Mouse (Mus musculus) kidney, adult 18-20 months (tissue): ENCODE measurements around the gene Il4.
A peak's percentile ranks its signal among the peaks of the same experiment; 100 is the strongest.
"Not testable (repeated sequence)": the region's sequence is repeated elsewhere in the genome, so short reads cannot be mapped to it uniquely, and the experiment has no call there.

Experiments used
- DNase-seq: peaks from one replicate; pipeline ENCODE4 v3.0.0; 2021

The Il4 gene

DNA sequence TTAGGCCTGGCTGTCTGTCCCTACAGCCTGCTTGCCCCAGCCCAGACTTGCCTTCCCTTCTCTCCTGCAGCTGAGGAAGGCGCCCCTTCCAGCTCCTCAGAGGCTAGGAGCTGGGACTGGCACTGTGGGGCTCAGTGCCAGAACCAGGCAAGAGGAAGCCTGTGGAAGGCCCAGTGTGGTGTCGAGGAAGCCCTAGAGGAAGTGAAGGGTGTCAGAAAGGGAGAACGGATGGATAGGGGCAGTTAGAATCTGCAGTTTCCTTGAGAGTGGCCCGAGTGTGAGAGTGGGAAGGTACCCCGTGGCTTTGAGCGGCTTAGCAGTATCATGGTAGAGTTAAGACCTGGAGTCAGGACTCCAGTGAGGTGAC lies 4.0 kb upstream of the Il4 start:
- no peak for DNase-seq

DNA sequence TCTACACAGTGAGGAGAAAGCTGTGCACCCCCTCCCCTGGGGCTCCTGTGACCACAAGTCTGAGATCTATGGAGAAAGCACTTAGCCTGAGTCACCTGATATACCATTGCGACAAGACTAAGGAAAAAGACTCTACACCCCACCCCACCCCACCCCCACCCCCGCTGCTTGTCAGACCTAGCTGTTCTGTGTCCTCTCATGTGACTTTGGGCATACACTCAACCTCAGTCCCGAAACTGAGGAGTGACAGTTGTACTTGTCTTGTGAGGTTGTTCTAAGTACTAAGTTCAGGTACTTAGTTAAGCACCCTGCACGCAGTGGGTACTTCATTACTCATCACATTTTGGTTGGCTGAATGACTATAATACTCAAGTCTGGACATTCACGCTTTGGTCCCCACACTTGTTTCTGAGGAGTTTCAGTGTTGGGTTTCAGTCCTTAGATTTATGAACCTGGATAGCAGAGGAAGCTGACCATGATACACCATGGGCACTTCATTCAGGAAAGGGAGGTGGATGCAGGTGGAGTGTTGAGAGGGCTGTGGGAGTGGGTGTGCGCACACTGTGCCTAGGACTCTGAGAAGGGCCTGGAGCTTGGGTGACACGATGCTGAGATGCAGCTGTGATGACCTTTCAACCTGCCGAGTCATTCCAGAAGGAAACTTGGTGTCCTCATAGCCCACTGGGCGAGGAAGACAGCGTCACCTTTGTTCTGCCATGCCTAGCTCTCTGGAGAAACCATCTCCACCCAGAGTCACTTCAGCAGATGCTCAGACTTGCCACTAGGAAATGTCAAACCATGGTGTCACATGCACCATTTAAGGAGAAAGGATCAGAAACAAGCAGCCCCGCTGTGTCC lies 3.3 kb upstream of the Il4 start:
- no peak for DNase-seq

DNA sequence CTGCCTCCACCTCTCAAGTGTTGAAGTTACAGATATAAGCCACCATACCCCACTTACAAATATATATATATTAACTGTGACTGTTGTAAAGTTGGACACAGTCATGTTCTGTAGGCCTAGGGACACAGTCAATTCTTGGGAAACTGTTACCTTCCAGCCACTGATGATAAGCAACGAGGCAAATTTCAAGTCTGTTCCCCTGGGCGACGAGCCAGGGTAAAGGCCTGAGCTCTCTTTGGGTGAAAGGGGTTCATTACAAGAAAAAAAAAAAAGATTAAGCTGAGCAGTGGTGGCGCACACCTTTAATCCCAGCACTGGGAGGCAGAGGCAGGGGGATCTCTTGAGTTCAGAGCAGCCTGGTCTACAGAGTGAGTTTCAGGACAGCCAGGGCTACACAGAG lies 1.6 kb upstream of the Il4 start:
- DNase-seq: no peak

DNA sequence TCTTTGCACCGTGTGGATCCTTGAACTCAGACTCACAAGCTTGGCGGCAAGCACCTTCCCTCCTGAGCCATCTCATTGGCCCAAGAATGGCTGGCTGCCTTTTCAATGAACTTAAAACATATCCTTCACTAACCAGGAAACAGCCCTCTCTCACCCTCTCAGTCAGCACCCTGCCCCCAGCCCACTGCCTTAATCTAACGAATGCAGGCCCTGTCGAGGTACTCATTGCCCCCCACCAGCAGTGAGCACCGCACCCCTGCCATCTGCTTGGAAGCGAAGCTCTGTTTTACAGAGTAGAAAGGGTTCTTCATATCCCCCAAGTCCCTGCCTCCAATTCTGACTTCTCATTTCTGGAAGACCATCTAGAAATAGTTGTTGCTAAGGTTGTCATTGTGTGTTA lies 959 bp upstream of the Il4 start:
- DNase-seq: no peak

DNA sequence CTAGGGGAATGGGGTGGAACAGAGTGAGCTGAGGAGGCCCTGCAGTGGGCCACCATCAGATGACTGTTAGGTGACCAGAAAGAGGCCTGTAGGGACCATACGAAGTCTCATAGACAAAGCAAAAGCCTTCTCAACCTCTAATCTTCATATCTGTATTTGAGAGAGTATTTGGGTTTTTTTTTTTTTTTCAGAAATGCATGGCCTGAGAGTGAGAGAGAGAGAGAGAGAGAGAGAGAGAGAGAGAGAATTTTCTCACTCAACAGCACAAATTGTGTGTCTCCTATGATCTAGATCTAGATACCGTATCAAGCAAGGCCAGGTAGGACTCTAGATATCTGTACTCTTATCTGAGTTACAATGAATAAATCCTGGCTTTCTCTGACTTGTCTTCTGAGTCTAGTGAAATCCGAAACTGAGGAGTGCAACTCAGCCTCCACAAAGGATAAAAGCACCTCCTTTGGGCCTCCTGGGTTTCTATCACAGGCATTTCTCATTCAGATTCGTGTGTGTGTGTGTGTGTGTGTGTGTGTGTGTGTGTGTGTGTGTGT lies 833 bp downstream of the Il4 start:
- no peak for DNase-seq

DNA sequence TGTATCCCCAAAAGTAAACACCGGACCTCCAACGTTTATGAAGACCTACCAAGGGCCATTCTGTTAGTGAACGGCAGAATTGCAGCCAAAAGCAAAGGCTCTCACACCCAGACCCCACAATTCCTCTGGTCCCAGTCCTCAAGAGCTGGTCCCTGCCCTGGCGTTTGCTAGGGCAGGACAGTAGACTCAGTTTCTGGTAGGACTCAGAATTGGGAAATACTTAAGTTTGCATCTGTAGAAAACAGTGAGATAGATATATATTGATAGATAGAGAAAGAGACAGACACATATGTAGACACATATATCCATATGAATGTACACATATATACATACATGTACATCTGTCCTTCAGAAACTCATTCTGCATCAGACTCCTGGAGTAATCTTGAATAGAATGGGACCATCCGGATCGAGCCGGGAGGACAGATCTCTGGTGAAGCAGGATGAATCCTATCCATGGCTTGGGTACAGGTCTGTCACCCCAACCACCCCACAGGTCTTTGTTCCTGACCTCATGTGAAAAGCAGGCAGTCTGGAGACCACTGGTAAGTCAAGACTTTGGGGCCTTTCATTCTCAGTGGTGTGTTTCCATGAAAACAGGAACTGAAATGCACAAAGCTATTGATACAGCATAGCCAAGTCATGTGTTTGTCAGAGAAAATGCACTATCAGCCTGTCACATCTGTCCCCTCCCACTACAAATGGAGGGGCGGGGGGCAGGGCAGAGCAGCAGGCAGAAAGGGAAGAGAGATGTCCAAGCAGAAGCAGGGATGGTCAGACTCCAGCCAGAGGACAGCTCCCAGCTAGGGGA lies 1.5 kb downstream of the Il4 start:
- no peak for DNase-seq

DNA sequence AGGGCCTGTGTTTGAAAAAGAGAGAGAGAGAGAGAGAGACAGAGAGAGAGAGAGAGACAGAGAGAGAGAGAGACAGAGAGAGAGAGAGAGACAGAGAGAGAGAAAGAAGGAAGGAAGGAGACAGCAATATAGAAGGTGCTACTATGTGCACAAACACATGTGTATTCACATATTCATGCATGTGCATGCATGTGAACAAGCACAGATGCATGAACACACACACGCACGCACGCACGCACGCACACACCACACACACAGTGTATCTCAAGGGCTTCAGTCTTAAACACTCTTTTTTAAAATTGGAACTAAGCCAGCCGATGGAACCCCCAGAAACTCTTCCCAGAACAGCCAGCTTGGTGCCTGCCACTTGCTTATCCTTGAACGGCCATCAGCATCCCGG lies 2.9 kb downstream of the Il4 start:
- no peak for DNase-seq

DNA sequence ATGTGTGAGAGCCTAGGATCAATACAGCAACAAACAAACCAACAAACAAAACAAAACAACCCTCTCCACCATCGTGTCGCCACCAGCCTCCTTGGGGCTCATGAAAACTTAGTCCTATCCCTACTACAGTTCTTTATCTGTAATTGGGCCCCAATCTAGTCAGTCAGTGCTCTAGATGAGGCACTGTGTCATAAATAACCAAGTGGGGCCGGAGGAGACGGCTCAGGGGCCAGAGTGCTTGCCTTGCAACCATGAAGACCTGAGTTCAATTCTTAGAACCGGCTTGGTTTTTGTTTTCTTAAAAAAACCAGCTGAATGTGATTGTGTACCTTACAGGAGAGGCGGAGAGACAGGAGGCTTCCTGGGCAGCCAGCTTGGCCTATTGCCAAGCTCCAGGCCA lies 3.3 kb downstream of the Il4 start:
- DNase-seq: no peak

DNA sequence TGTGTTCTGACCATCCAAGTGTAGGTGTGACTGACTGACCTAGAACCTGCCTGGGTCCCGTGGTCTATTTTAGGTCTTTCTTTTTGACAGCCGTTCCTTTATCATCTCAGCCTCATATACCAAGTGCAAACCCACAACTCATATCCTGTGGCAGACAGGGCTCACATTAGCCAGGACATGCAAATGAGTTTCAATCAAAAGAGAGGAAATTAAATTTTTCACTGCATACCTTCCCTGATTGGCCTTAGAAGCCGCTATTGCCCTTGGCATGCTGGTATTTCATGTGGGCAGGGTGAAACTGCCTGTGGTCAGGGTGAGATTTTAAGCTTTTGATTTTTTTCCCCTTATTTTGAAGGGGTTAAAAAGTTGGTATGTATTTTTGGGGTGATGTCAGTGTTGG lies 8.8 kb downstream of the Il4 start:
- no peak for DNase-seq

DNA sequence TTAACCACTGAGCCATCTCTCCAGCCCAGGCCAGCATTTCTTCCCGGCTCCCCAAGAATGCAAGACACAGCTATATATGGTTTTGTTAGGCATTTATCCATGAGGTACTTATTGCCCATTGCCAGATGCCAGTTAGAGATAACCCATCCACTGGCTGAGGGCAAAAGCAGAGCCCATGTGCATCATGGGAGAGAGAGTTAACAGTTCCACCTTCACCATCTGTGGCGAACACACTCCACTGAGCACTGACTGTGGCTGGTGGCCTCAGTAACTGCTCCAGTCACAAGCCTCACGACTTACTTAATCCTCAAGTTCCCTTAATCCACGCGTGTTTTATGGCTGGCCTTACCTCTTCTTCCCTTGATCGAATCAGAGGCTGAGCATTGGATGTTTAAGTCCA lies 9.2 kb downstream of the Il4 start:
- DNase-seq: no peak

DNA sequence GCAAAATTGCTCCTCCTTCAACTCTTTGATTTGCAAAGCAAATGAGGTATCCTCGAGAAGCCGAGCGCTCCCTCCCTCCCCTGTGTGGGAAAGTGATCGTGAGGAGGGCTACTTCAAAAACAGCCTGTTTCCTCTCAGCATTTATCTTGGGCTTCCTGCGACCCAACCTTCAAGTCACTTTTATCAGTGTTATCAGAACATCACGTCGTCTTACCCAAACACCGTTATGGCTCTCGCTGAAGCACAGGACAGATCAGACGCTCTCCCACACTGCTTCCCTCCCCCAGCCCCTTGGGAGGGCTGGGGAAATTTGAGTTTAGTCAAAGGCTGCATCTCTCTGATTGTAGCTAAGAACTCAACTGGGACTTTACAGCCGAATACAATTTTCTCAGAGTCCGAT lies 12.9 kb downstream of the Il4 start:
- DNase-seq: no peak

DNA sequence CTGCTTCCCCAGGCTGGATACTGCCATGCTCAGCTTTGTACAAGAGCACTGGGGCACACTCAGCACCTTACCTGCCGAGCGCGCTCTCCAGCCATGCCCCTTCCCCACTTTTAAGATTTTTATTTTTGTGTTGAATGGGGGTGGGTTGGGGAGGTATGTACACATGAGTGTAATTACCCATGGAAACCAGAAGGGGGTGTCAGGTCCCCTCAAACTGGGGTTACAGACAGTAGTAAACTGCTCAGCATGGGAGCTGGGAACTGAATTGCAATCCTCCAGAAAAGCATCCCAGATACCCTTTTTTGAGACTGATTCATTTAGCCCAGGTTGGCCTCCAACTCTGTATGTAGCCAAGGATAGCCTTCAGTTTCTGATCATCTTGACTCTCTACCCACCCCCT lies 13.5 kb downstream of the Il4 start:
- DNase-seq: no peak

DNA sequence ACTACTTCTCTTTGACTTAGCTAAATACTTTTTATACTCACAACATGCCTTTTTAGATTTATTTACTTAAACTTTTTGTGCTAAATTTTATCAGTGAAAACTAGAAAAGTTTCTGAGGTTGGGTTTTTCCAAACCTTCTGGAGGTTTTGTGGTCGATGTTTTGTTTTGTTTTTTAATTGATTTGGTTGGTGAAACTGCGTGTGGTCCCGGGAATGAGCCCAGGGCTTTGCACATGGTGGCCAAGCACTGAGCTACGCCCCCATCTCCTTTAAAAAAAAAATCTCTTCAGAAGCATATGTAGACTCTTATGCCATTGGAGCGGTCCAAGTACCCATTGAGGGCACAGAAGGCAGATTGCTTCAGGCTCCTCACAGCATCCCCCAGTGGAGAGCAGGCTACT lies 27.4 kb downstream of the Il4 start:
- DNase-seq: no peak

DNA sequence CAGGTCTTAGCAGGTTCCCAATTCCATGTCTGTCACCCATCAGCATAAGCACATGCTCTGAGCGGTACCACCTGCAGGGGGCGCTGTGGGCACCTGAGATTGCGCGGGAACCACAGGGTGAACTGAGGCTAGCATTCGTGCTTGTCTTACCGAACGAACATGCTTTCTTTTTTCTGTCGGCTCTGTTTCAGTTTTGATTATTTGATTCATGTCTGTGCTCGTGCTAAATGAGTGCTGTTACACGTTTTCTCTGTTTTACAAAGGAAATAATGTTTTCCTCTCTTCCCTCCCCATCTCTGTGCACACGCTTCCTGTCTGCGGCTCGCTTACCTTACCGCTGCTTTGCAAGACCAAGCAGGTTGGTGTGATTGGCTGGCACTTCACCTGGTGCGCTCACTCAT lies 28.1 kb downstream of the Il4 start:
- DNase-seq: peak; percentile 12

DNA sequence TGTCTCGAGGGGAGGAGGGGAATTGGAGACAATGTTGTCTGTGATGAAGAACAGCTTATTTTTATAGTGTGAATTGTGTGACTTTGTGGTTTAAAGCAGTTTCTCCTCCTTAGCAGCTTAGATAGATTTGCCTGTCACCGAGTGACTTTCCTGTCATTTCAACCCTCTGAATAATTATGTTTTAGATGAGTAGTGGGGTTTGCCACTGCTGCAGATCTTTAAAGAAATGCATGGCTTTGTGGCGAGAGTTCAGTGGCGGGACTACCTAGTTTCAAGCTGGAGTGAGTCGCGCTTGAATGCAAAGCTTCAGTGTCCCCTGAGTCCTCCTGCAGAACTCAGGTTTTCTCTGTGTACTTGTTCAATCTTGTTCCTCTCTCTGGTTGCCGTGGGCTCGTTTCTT lies 30.2 kb downstream of the Il4 start:
- no peak for DNase-seq

DNA sequence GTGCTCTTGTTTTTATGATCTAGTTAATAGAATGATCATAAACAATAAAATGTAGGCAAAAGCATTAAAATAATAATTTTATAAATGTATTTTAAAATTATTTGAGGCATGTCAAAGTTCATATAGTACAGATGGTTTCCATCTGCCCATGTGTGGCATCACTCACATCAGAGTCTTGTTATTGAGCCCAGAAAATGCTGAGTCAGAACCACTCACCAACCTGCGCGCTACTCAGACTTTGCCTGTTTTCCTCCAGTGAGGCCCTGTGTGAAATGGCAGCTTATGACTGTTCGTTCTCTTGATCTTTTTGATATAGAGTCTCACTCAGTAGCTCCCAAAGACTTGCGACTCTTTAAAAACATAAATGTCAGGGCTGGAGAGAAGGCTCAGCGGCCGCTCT lies 33.0 kb downstream of the Il4 start:
- no peak for DNase-seq

DNA sequence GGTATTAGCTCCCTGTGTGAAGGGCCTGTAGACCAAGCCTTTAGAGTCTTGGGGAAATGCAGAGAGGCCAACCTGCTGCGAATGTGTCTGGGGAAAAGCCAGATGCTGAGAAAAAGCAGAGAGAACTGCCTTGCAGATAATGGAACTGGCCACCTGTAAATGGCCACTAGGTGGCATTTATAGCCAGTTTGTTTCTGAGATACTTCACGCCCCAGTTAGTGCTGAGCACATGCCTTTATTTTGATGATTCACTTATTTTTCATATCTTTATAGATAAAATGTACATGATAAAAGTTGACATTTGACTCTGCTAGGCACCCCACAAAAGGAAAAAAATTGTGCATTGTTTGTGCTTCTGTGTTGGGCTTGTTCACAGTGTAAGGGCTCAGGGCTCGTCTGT lies 33.6 kb downstream of the Il4 start:
- no peak for DNase-seq

DNA sequence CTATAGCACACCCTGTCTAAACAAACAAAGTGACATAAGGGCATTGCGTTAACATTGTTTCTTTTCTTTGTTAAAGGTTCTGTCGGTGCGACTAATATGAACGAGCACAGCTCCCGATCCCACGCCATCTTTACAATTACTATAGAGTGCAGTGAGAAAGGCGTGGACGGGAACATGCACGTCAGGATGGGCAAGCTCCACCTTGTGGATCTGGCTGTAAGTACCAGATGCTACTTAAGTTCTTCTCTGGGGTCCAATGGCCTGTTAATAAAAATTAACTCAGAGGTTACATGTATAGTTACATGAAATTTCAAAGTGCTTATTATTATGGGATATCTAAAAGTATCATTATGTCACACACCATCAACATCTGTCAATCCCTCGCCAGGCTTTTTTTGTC lies 35.3 kb downstream of the Il4 start:
- DNase-seq: no peak

DNA sequence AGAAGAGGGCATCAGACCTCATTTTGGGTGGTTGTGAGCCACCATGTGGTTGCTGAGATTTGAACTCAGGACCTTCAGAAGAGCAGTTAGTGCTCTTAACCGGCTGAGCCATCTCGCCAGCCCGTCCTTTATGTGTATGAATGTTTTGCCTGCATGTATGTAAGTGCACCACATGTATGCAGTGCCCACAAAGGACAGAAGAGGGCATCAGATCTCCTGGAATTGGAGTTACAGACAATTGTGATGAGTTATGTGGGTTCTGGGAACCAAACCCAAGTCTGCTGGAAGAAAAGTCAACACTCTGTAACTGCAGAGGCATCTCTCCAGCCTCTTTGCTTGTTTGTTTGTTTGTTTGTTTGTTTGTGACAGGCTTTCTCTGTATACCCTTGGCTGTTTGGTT lies 37.9 kb downstream of the Il4 start:
- DNase-seq: no peak

DNA sequence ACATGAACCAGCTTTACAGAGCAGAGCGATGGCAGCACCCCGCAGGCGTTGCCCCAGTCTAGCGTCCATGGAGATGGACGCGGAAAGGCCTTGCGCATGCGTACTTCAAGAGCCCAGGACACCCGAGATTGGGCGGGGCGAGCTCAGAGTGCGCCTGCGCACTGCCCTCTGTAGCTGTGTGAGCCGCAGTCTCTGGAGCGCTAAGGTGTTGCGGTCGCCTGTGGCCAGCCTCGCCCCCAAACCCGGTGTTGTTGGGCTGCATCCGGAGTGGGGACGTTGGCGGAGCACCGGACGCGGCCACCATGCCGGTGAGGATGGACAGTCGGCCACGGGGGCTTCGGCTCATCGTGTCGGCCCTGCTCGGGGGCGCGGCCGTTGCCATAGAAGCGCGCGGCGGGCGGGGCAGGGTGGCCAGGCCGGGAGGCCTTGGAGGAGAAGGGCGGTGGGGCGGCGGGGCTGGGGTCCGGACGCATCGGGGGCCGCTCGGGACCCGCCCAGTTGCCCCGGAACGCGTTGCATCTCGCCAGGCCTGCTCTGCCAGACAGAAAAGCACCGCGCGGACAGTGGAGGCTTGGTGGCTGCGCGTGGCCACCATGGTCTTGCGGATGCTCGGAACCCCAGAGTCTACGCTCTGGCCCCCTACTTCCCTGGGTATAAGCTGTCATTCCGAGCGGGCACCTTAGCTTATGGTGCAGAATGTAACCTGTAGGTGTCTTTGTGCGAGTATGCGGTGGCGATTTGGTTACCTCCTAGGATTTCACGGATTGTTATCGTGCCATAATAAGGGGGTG lies 51.0 kb downstream of the Il4 start, which contains the start of gene Kif3a:
Kif3a (plus strand) TSS at position 156 of the 791 bp plus-strand sequence.
- peak; percentile 96 for DNase-seq

DNA sequence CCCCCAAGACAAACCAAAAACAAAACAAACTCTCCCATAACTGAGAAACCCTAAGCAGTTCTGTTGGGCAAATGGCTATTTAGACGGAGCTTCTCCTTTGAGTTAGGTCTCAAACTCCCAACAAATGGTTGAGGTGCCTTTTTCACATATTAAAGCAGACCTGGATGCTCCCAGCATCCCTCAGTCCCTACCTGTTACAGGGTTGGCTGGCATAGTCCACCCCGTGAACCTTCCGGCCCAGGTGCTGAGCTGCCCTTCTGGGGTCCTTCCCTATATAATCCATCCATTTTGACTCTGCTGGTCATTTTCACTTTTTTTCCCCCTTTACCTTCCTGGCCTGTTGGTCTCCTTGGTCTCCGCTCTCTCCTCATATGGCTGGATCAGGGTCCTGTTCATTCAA lies 51.8 kb downstream of the Il4 start:
- DNase-seq: no peak

DNA sequence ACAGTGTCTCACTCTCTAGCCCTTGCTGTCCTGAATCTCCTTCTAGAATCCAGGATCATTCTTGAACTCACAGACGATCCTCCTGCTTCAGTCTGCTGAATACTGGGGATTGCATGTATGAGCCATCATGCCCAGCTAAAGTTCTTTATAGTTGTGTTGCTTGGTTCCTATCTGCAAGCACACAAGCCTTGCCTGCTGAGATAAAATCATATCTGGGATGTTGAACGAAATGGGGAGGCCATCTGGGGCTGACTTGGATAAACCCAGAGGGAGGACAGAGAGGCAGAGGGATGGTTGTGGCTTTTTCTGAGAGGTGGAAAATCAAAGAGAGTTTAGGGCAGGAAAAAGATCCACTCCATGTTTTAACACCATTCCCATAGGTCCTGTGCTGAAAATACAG lies 56.5 kb downstream of the Il4 start:
- DNase-seq: no peak

DNA sequence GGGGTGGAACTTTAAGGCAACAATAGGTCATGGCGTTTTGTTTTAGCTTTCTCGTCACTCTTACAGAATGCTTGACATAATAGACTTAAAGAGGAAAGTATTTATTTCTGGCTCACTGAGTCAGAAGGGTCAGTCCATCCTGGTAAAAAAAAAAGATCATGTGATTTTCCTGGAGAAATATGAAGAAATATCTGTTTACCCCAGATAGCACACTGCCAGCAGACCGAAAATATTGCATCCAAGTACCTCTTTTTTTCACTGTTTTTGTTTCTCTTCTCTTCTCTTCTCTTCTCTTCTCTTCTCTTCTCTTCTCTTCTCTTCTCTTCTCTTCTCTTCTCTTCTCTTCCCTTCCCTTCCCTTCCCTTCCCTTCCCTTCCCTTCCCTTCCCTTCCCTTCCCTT lies 58.5 kb downstream of the Il4 start:
- DNase-seq: not testable (repeated sequence)
